Mouse (Mus musculus) embryonic facial prominence, embryonic 14.5 days (tissue): ENCODE data around the gene Plce1. TPM values are rescaled to one million over a fixed set of nuclear protein-coding genes. Genes with fewer than 3 reads are reported as not detected.
A peak's percentile ranks its signal among the peaks of the same experiment; 100 is the strongest.

Experiments used
- ATAC-seq: fragments of 200-750 bp; cut with Nextera tagmentation; 2 replicates; pipeline ENCODE4 v1.8.0; 2017; ENCODE audit warnings: low read depth, moderate number of reproducible peaks, moderate TSS enrichment
- DNase-seq: peaks from one replicate; pipeline ENCODE4 v3.0.0-alpha.2; 2015; ENCODE audit warnings: low spot score
- H3K27ac ChIP-seq: fragments of 300-500 bp; sonication (generic); replicated peaks from 2 replicates; pipeline ENCODE4 v1.5.1; 2014; ENCODE audit warnings: low read depth, mild to moderate bottlenecking, low read length, moderate library complexity
- H3K27me3 ChIP-seq: fragments of 300-500 bp; sonication (generic); replicated peaks from 2 replicates; pipeline ENCODE4 v1.6.1; 2014; ENCODE audit warnings: low read length; ENCODE audit not compliant: control insufficient read depth, insufficient read depth
- H3K36me3 ChIP-seq: fragments of 300-500 bp; sonication (generic); 2 replicates; pipeline ENCODE4 v1.6.1; 2014; ENCODE audit warnings: low read length, mixed read lengths; ENCODE audit not compliant: control insufficient read depth, insufficient read depth
- H3K4me1 ChIP-seq: fragments of 300-500 bp; sonication (generic); 2 replicates; pipeline ENCODE4 v1.6.1; 2014; ENCODE audit warnings: antibody characterized with exemption, low read length; ENCODE audit not compliant: control insufficient read depth, insufficient read depth
- H3K4me2 ChIP-seq: fragments of 300-500 bp; sonication (generic); 2 replicates; pipeline ENCODE4 v1.6.1; 2014; ENCODE audit warnings: low read depth, mild to moderate bottlenecking, low read length, moderate library complexity, mixed read lengths
- H3K4me3 ChIP-seq: fragments of 300-500 bp; sonication (generic); 2 replicates; pipeline ENCODE4 v1.5.1; 2014; ENCODE audit warnings: low read depth, mild to moderate bottlenecking, low read length
- H3K9ac ChIP-seq: fragments of 300-500 bp; sonication (generic); 2 replicates; pipeline ENCODE4 v1.6.1; 2014; ENCODE audit warnings: low read depth, mild to moderate bottlenecking, low read length, moderate library complexity, mixed read lengths
- H3K9me3 ChIP-seq: fragments of 300-500 bp; sonication (generic); 2 replicates; pipeline ENCODE4 v1.6.1; 2016; ENCODE audit warnings: low read length; ENCODE audit not compliant: control insufficient read depth
- WGBS: fragments of 180-500 bp; shearing (Covaris S2); extraction: QIAGEN DNeasy Blood & Tissue Kit; methylation state at CpG from one replicate; pipeline ENCODE4 v1.1.7; 2014; 5-methylcytosine and 5-hydroxymethylcytosine counted together
- polyA plus RNA-seq: library from polyadenylated mRNA; unstranded; fragments of >200 nt; fragmentation: Nextera tagmentation; extraction: Ambion mirVana; gene quantifications from 2 replicates; pipeline ENCODE4 v1.2.1, GENCODE M21; 2014

Plce1 gene
- polyA plus RNA-seq, 1 experiment from 2014 or later, result 10.8 TPM

- 76% methylated on average over 2 of the region's 2 CpGs for WGBS
- Histone ChIP-seq H3K36me3 (no peaks in the 10 kb centered on the region), H3K27me3 (no peaks in the 10 kb centered on the region), H3K9ac (no peak overlapping the region), H3K27ac (no peak overlapping the region), H3K4me3 (no peak overlapping the region), H3K4me1 (peaks cover 5% of the 10 kb centered on the region), H3K4me2 (no peak overlapping the region), H3K9me3 (no peaks in the 10 kb centered on the region)
- DNase-seq, result no peak
- ATAC-seq, result no peak
Measured at GRCm38 (mm10) chr19:38597392-38597791, 116.5 kb downstream of the Plce1 start.

GRCm38 (mm10) chr19:38599001-38599400 lies 118.1 kb downstream of the Plce1 start:
- ATAC-seq, result no peak
- Histone ChIP-seq H3K27ac (no peak overlapping the region), H3K4me2 (no peak overlapping the region), H3K4me3 (no peak overlapping the region), H3K27me3 (no peaks in the 10 kb centered on the region), H3K9ac (no peak overlapping the region), H3K36me3 (no peaks in the 10 kb centered on the region), H3K9me3 (no peaks in the 10 kb centered on the region), H3K4me1 (0 out of 2 replicates have a peak, but pooled peaks cover 9% of the 10 kb centered on the region)
- no peak for DNase-seq
- 69% methylated on average over 3 of the region's 3 CpGs for WGBS

GRCm38 (mm10) chr19:38601127-38601526 lies 120.2 kb downstream of the Plce1 start:
- ATAC-seq, result no peak

GRCm38 (mm10) chr19:38602811-38603210 lies 121.9 kb downstream of the Plce1 start:
- 40% methylated on average over 9 of the region's 9 CpGs for WGBS
- H3K4me1 ChIP-seq, result 0 out of 2 replicates have a peak, but pooled peaks cover 9% of the 10 kb centered on the region
- no peak overlapping the region for H3K4me3 ChIP-seq
- H3K4me2 ChIP-seq, result no peak overlapping the region
- H3K9ac ChIP-seq, result no peak overlapping the region
- H3K9me3 ChIP-seq, result no peaks in the 10 kb centered on the region
- ATAC-seq (peak; percentile 86), DNase-seq (peak; percentile 65)
- no peaks in the 10 kb centered on the region for H3K36me3 ChIP-seq
- H3K27ac ChIP-seq, result no peak overlapping the region
- H3K27me3 ChIP-seq, result no peaks in the 10 kb centered on the region

More at GRCm38 (mm10) chr19:38601127-38601526, 120.2 kb downstream of the Plce1 start:
- no peak for DNase-seq
- 73% methylated on average over 5 of the region's 5 CpGs for WGBS
- no peaks in the 10 kb centered on the region for H3K36me3 ChIP-seq
- H3K27ac ChIP-seq, result no peak overlapping the region
- no peak overlapping the region for H3K4me2 ChIP-seq
- no peaks in the 10 kb centered on the region for H3K27me3 ChIP-seq
- H3K9me3 ChIP-seq, result no peaks in the 10 kb centered on the region
- H3K4me1 ChIP-seq, result 0 out of 2 replicates have a peak, but pooled peaks cover 9% of the 10 kb centered on the region
- H3K9ac ChIP-seq, result no peak overlapping the region
- H3K4me3 ChIP-seq, result no peak overlapping the region

GRCm38 (mm10) chr19:38607236-38607635 lies 126.3 kb downstream of the Plce1 start:
- Histone ChIP-seq H3K9ac (no peak overlapping the region), H3K27me3 (no peaks in the 10 kb centered on the region), H3K4me3 (no peak overlapping the region), H3K27ac (no peak overlapping the region), H3K4me1 (0 out of 2 replicates have a peak, but pooled peaks cover 9% of the 10 kb centered on the region), H3K36me3 (no peaks in the 10 kb centered on the region), H3K4me2 (no peak overlapping the region), H3K9me3 (no peaks in the 10 kb centered on the region)
- ATAC-seq (no peak), DNase-seq (no peak)
- WGBS, result 83% methylated on average over 5 of the region's 5 CpGs

GRCm38 (mm10) chr19:38608951-38609654 lies 128.2 kb downstream of the Plce1 start:
- no peaks in the 10 kb centered on the region for H3K36me3 ChIP-seq
- DNase-seq (no peak), ATAC-seq (no peak)
- no peaks in the 10 kb centered on the region for H3K27me3 ChIP-seq
- H3K9me3 ChIP-seq, result no peaks in the 10 kb centered on the region
- H3K4me1 ChIP-seq, result no peaks in the 10 kb centered on the region
- H3K4me3 ChIP-seq, result no peak overlapping the region
- WGBS, result 87% methylated on average over 8 of the region's 8 CpGs
- H3K9ac ChIP-seq, result no peak overlapping the region
- H3K27ac ChIP-seq, result no peak overlapping the region
- H3K4me2 ChIP-seq, result no peak overlapping the region

GRCm38 (mm10) chr19:38610291-38610690 lies 129.4 kb downstream of the Plce1 start:
- DNase-seq (no peak), ATAC-seq (no peak)
- H3K9ac ChIP-seq, result no peak overlapping the region
- no peak overlapping the region for H3K27ac ChIP-seq
- H3K27me3 ChIP-seq, result no peaks in the 10 kb centered on the region
- H3K4me2 ChIP-seq, result no peak overlapping the region
- no peaks in the 10 kb centered on the region for H3K4me1 ChIP-seq
- H3K36me3 ChIP-seq, result no peaks in the 10 kb centered on the region
- H3K4me3 ChIP-seq, result no peak overlapping the region
- H3K9me3 ChIP-seq, result no peaks in the 10 kb centered on the region
- 74% methylated on average over 2 of the region's 2 CpGs for WGBS

- WGBS, result 78% methylated on average over 8 of the region's 8 CpGs
- H3K27me3 ChIP-seq, result no peaks in the 10 kb centered on the region
- ATAC-seq, result no peak
- DNase-seq, result no peak
- no peak overlapping the region for H3K4me3 ChIP-seq
- H3K9ac ChIP-seq, result no peak overlapping the region
- no peaks in the 10 kb centered on the region for H3K4me1 ChIP-seq
- no peak overlapping the region for H3K27ac ChIP-seq
- H3K4me2 ChIP-seq, result no peak overlapping the region
- H3K36me3 ChIP-seq, result no peaks in the 10 kb centered on the region
- H3K9me3 ChIP-seq, result no peaks in the 10 kb centered on the region
Measured at GRCm38 (mm10) chr19:38610809-38611208, 129.9 kb downstream of the Plce1 start.

GRCm38 (mm10) chr19:38614067-38614675 lies 133.3 kb downstream of the Plce1 start:
- H3K27me3 ChIP-seq, result no peaks in the 10 kb centered on the region
- no peak overlapping the region for H3K27ac ChIP-seq
- 81% methylated on average over 11 of the region's 11 CpGs for WGBS
- H3K36me3 ChIP-seq, result no peaks in the 10 kb centered on the region
- H3K4me3 ChIP-seq, result no peak overlapping the region
- no peak overlapping the region for H3K9ac ChIP-seq
- ATAC-seq, result no peak
- no peaks in the 10 kb centered on the region for H3K4me1 ChIP-seq
- H3K9me3 ChIP-seq, result no peaks in the 10 kb centered on the region
- no peak for DNase-seq
- H3K4me2 ChIP-seq, result no peak overlapping the region
